Comparison of ENCODE assay signal across 9 mouse cellular contexts in the genomic region with DNA sequence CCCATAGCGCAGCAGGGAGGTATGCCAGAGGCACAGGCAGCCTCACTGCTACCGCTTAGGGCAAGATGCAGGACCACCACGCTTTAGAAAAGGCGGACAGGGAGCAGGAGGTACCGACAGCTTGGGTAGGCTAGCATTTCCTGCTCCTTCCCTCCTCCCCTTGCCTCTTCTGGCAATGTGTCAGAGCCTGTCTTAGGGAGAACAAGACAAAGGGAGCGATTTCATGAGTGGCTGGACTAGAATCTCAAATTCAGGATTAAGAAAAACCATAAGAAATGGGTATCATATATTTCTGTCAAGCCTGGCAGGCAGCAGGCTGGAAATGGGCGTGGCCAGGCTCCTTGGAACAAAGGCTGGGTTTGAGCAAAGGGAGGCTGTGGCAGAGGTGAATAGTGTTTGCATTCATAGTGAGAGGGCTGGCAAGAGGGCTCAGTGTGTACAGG. TPM values are rescaled to one million over a fixed set of nuclear protein-coding genes. Genes with fewer than 3 reads are reported as not detected.
DNase-seq lines count a peak whose midpoint lies in the region; ATAC-seq and TF ChIP-seq lines count a peak whose summit lies in the region.
"Had no signal": no experiment of that assay in that cellular context is flagged by ENCODE, and none has a peak within 500 bp of the region (broad histone marks: within the 10 kb centered on the region; RNA-seq: fewer than 3 reads in every experiment).

No protein-coding gene starts in this region.

- no peaks in the 10 kb centered on the region for H3K9me3 ChIP-seq in liver, embryonic 11.5 days (ENCODE audit: control insufficient read depth, low read length)
- no peaks in the 10 kb centered on the region for H3K9me3 ChIP-seq in liver, postnatal 0 days (ENCODE audit: low read length)
- H3K9me3 ChIP-seq in midbrain, postnatal 0 days (ENCODE audit: low read length), result no peaks in the 10 kb centered on the region

- intact Hi-C loops in heart, postnatal 10 days (cut with DNase I), result no loop called here

- no peak overlapping the region for H3K4me3 ChIP-seq in liver, embryonic 11.5 days (ENCODE audit: low read depth, low read length)
- no peak overlapping the region for H3K4me3 ChIP-seq in liver, postnatal 0 days (ENCODE audit: low read depth, low read length)
- no peak overlapping the region for H3K4me3 ChIP-seq in cortical plate, adult 2 months (ENCODE audit: insufficient read depth, low read length)
- no peak overlapping the region for H3K4me3 ChIP-seq in midbrain, postnatal 0 days (ENCODE audit: low read depth, low read length)

- H3K4me1 ChIP-seq in liver, embryonic 11.5 days (replicated peaks; ENCODE audit: control insufficient read depth, insufficient read depth, low read length), result peaks cover 12% of the 10 kb centered on the region
- peaks cover 3% of the 10 kb centered on the region; the same call in 1 of the 2 replicates for H3K4me1 ChIP-seq in liver, postnatal 0 days (ENCODE audit: insufficient read depth)
- H3K4me1 ChIP-seq in cortical plate, adult 2 months (ENCODE audit: control insufficient read depth, insufficient read depth, low read length), result peaks cover 14% of the 10 kb centered on the region
- H3K4me1 ChIP-seq in midbrain, postnatal 0 days (ENCODE audit: insufficient read depth, low read length), result peaks cover 4% of the 10 kb centered on the region

- 0 out of 2 replicates have a peak overlapping the region, but pooled peaks have one; percentile 7 for H3K4me2 ChIP-seq in liver, embryonic 11.5 days
- H3K4me2 ChIP-seq in liver, postnatal 0 days (ENCODE audit: low read depth, low read length), result no peak overlapping the region
- 0 out of 2 replicates have a peak overlapping the region, but pooled peaks have one; percentile 6 for H3K4me2 ChIP-seq in midbrain, postnatal 0 days (ENCODE audit: low read depth, low read length, poor library complexity, severe bottlenecking)

- no peak for TF ChIP-seq CTCF in liver, postnatal 0 days (IDR thresholded peaks at IDR 0.05; ENCODE audit: low read depth)
- TF ChIP-seq CTCF in cortical plate, adult 2 months (IDR thresholded peaks at IDR 0.05; ENCODE audit: extremely low read depth, insufficient read depth, low read length), result no peak
- TF ChIP-seq CTCF in midbrain, postnatal 0 days (IDR thresholded peaks at IDR 0.05), result no peak

- 46% methylated on average over 7 of the region's 7 CpGs for WGBS in liver, embryonic 11.5 days
- 51% methylated on average over 7 of the region's 7 CpGs for WGBS in liver, postnatal 0 days (ENCODE audit: insufficient replicate concordance)
- WGBS in midbrain, postnatal 0 days, result 10% methylated on average over 7 of the region's 7 CpGs

- DNase-seq in liver, embryonic 11.5 days (ENCODE audit: low spot score), result no peak
- DNase-seq in liver, postnatal 0 days, result no peak
- DNase-seq in heart, postnatal 10 days, result peak; percentile 56 to 64
- DNase-seq in midbrain, postnatal 0 days (ENCODE audit: low spot score), result peak; percentile 82
- DNase-seq in yolk sac, embryonic 10.5 days (ENCODE audit: low spot score), result no peak
- no peak for DNase-seq in layer of hippocampus, adult 9-10 months (ENCODE audit: low spot score)
- no peak for DNase-seq in spleen, adult 18-20 months

- TF ChIP-seq EP300 in liver, postnatal 0 days (IDR thresholded peaks at IDR 0.05; ENCODE audit: low read depth), result no peak

- H3K27me3 ChIP-seq in liver, embryonic 11.5 days (replicated peaks; ENCODE audit: control insufficient read depth, insufficient read depth, low read length), result peaks cover 3% of the 10 kb centered on the region; the same call in 1 of the 2 replicates
- no peaks in the 10 kb centered on the region for H3K27me3 ChIP-seq in liver, postnatal 0 days (ENCODE audit: insufficient read depth, low read length)
- no peaks in the 10 kb centered on the region for H3K27me3 ChIP-seq in midbrain, postnatal 0 days (ENCODE audit: insufficient read depth, low read length)

- no peak overlapping the region for H3K9ac ChIP-seq in liver, embryonic 11.5 days (ENCODE audit: low read depth, low read length)
- no peak overlapping the region for H3K9ac ChIP-seq in liver, postnatal 0 days (replicated peaks)
- no peak overlapping the region for H3K9ac ChIP-seq in midbrain, postnatal 0 days (replicated peaks; ENCODE audit: low read length, poor library complexity, severe bottlenecking)

- no peak for ATAC-seq in liver, embryonic 11.5 days (replicated peaks; ENCODE audit: low FRiP score)
- ATAC-seq in liver, postnatal 0 days, result no peak
- peak; percentile 28; the same call in 1 of the 2 replicates for ATAC-seq in midbrain, postnatal 0 days (ENCODE audit: low FRiP score)

- no peak for TF ChIP-seq POLR2A in cortical plate, adult 2 months (IDR thresholded peaks at IDR 0.05; ENCODE audit: extremely low read depth, insufficient read depth, low read length)

- H3K27ac ChIP-seq in liver, embryonic 11.5 days (ENCODE audit: low read depth, low read length), result 0 out of 2 replicates have a peak overlapping the region, but pooled peaks have one; percentile 36
- H3K27ac ChIP-seq in liver, postnatal 0 days (ENCODE audit: low read depth), result no peak overlapping the region
- H3K27ac ChIP-seq in cortical plate, adult 2 months (ENCODE audit: insufficient read depth, low read length), result peak overlapping the region; percentile 57
- H3K27ac ChIP-seq in midbrain, postnatal 0 days (ENCODE audit: low read depth, low read length), result peak overlapping the region; percentile 69
- H3K27ac ChIP-seq: macrophage had no signal

- no peaks in the 10 kb centered on the region for H3K36me3 ChIP-seq in liver, embryonic 11.5 days (ENCODE audit: control insufficient read depth, insufficient read depth, low read length)
- H3K36me3 ChIP-seq in liver, postnatal 0 days (replicated peaks; ENCODE audit: insufficient read depth, low read length), result no peaks in the 10 kb centered on the region
- peaks cover 1% of the 10 kb centered on the region for H3K36me3 ChIP-seq in midbrain, postnatal 0 days (ENCODE audit: insufficient read depth, low read length)

RNA-seq across cellular contexts. Expression of a gene that starts 23.3 kb away (rescaled TPM):
- 7.8 and 7.9 TPM in 2 replicates for polyA plus RNA-seq in liver, embryonic 11.5 days (2014; fragmentation: Nextera tagmentation; extraction: Ambion mirVana)
- polyA plus RNA-seq in liver, postnatal 0 days (2015; fragmentation: Nextera tagmentation; extraction: Ambion mirVana), result 2.0 and 2.1 TPM in 2 replicates
- 406 and 407 TPM in 2 replicates for polyA plus RNA-seq in cortical plate, adult 2 months (2012; rRNA removed)
- total RNA-seq in heart, postnatal 10 days (2021), result 10 to 100 TPM; 84.3 to 88.1 TPM
- total RNA-seq in midbrain, postnatal 0 days (2014; rRNA removed), result 552 and 565 TPM in 2 replicates
- 196 and 209 TPM in 2 replicates for polyA plus RNA-seq in midbrain, postnatal 0 days (2015; fragmentation: Nextera tagmentation; extraction: Ambion mirVana)

RNA-seq across cellular contexts. Expression of a gene that starts 44.9 kb away (rescaled TPM):
- polyA plus RNA-seq in liver, embryonic 11.5 days (2014; fragmentation: Nextera tagmentation; extraction: Ambion mirVana), result 21.4 and 24.6 TPM in 2 replicates
- 12.8 and 16.2 TPM in 2 replicates for polyA plus RNA-seq in liver, postnatal 0 days (2015; fragmentation: Nextera tagmentation; extraction: Ambion mirVana)
- polyA plus RNA-seq in cortical plate, adult 2 months (2012; rRNA removed), result 35.8 and 38.0 TPM in 2 replicates
- 10 to 100 TPM; 57.2 to 63.7 TPM for total RNA-seq in heart, postnatal 10 days (2021)
- total RNA-seq in midbrain, postnatal 0 days (2014; rRNA removed), result 105 and 109 TPM in 2 replicates
- 116 and 117 TPM in 2 replicates for polyA plus RNA-seq in midbrain, postnatal 0 days (2015; fragmentation: Nextera tagmentation; extraction: Ambion mirVana)

Comparison
In these comparisons a context has a peak if more than half of its experiments do, and no peak if none do; other contexts are left out.
1. DNase-seq: peak in heart, postnatal 10 days (2 of 2) and midbrain, postnatal 0 days (single experiment); none in liver, embryonic 11.5 days (single experiment), liver, postnatal 0 days (single experiment), yolk sac, embryonic 10.5 days (single experiment), layer of hippocampus, adult 9-10 months (single experiment) and spleen, adult 18-20 months (0 of 2).
2. RNA of a gene that starts 23.3 kb away (polyA plus RNA-seq): 406 to 407 TPM in cortical plate, adult 2 months and 196 to 209 TPM in midbrain, postnatal 0 days; 7.8 to 7.9 TPM in liver, embryonic 11.5 days and 2.0 to 2.1 TPM in liver, postnatal 0 days; every median in the first group is over 10 times any median in the second.